ENCODE assay signal across 11 mouse cellular contexts in genomic region chr7:6285366-6285765, GRCm38 (mm10). TPM values are rescaled to one million over a fixed set of nuclear protein-coding genes. Genes with fewer than 3 reads are reported as not detected.
DNase-seq lines count a peak whose midpoint lies in the region; ATAC-seq and TF ChIP-seq lines count a peak whose summit lies in the region.
"Had no signal": no experiment of that assay in that cellular context is flagged by ENCODE, and none has a peak within 500 bp of the region (broad histone marks: within the 10 kb centered on the region; RNA-seq: fewer than 3 reads in every experiment).

No protein-coding gene starts in this region.

- H3K9me3 ChIP-seq in heart, embryonic 10.5 days = peaks cover 2% of the 10 kb centered on the region; the same call in 1 of the 2 replicates
- no peaks in the 10 kb centered on the region for H3K9me3 ChIP-seq in stomach, embryonic 14.5 days (ENCODE audit: control insufficient read depth, low read depth, low read length)
- H3K9me3 ChIP-seq in stomach, postnatal 0 days (ENCODE audit: control insufficient read depth, low read length) = no peaks in the 10 kb centered on the region
- H3K9me3 ChIP-seq in liver, embryonic 12.5 days (replicated peaks) = no peaks in the 10 kb centered on the region

- H3K36me3 ChIP-seq in heart, embryonic 10.5 days = no peaks in the 10 kb centered on the region
- no peaks in the 10 kb centered on the region for H3K36me3 ChIP-seq in stomach, embryonic 14.5 days (ENCODE audit: control insufficient read depth, insufficient read depth, low read length)
- H3K36me3 ChIP-seq in stomach, postnatal 0 days (ENCODE audit: control insufficient read depth, insufficient read depth, low read length) = no peaks in the 10 kb centered on the region; the same call in 1 of the 2 replicates
- peaks cover 7% of the 10 kb centered on the region; the same call in 1 of the 2 replicates for H3K36me3 ChIP-seq in liver, embryonic 12.5 days

- H3K4me2 ChIP-seq in stomach, embryonic 14.5 days (replicated peaks; ENCODE audit: low read depth, low read length) = peak overlapping the region; percentile 74; the same call in 1 of the 2 replicates
- no peak overlapping the region for H3K4me2 ChIP-seq in stomach, postnatal 0 days (replicated peaks; ENCODE audit: low read depth)
- H3K4me2 ChIP-seq in liver, embryonic 12.5 days = peak overlapping the region; percentile 88

- no peak overlapping the region for H3K9ac ChIP-seq in stomach, embryonic 14.5 days (replicated peaks; ENCODE audit: low read depth, low read length)
- no peak overlapping the region for H3K9ac ChIP-seq in stomach, postnatal 0 days (ENCODE audit: low read length)
- H3K9ac ChIP-seq in liver, embryonic 12.5 days = peak overlapping the region; percentile 71; the same call in 1 of the 2 replicates

- H3K27ac ChIP-seq in heart, embryonic 10.5 days = peak overlapping the region; percentile 91; the same call in 1 of the 2 replicates
- no peak overlapping the region for H3K27ac ChIP-seq in stomach, embryonic 14.5 days (ENCODE audit: low read length)
- no peak overlapping the region for H3K27ac ChIP-seq in stomach, postnatal 0 days (replicated peaks)
- peak overlapping the region; percentile 82; the same call in 1 of the 2 replicates for H3K27ac ChIP-seq in liver, embryonic 12.5 days

- DNase-seq in heart, embryonic 10.5 days (ENCODE audit: low spot score) = no peak
- DNase-seq in heart, postnatal 14 days = no peak
- no peak for DNase-seq in stomach, postnatal 0 days (ENCODE audit: low spot score)
- DNase-seq in gastrocnemius, adult 18-20 months (ENCODE audit: low spot score) = no peak
- no peak for DNase-seq in thymus, postnatal 14 days
- no peak for DNase-seq in frontal cortex, postnatal 14 days (ENCODE audit: low spot score in 2 of 2)
- DNase-seq: left cerebral cortex, postnatal 4 days had no signal

- WGBS in heart, embryonic 10.5 days = 85% methylated on average over 6 of the region's 6 CpGs
- 85% methylated on average over 6 of the region's 6 CpGs for WGBS in stomach, embryonic 14.5 days
- WGBS in stomach, postnatal 0 days = 83% methylated on average over 6 of the region's 6 CpGs
- 70% methylated on average over 6 of the region's 6 CpGs for WGBS in liver, embryonic 12.5 days (ENCODE audit: insufficient replicate concordance)

- peaks cover 12% of the 10 kb centered on the region for H3K4me1 ChIP-seq in heart, embryonic 10.5 days
- H3K4me1 ChIP-seq in stomach, embryonic 14.5 days (ENCODE audit: control insufficient read depth, insufficient read depth, low read length) = peaks cover 5% of the 10 kb centered on the region; the same call in 1 of the 2 replicates
- H3K4me1 ChIP-seq in stomach, postnatal 0 days (replicated peaks; ENCODE audit: control insufficient read depth, insufficient read depth) = peaks cover 3% of the 10 kb centered on the region; the same call in 1 of the 2 replicates
- peaks cover 44% of the 10 kb centered on the region for H3K4me1 ChIP-seq in liver, embryonic 12.5 days

- H3K27me3 ChIP-seq in heart, embryonic 10.5 days (ENCODE audit: insufficient read depth, poor library complexity, severe bottlenecking) = no peaks in the 10 kb centered on the region
- H3K27me3 ChIP-seq in stomach, embryonic 14.5 days (ENCODE audit: control insufficient read depth, insufficient read depth, low read length) = no peaks in the 10 kb centered on the region
- no peaks in the 10 kb centered on the region for H3K27me3 ChIP-seq in stomach, postnatal 0 days (ENCODE audit: control insufficient read depth, insufficient read depth, low read length)
- no peaks in the 10 kb centered on the region for H3K27me3 ChIP-seq in liver, embryonic 12.5 days (replicated peaks)

- ATAC-seq in stomach, embryonic 14.5 days (ENCODE audit: insufficient number of reproducible peaks, insufficient read depth, low FRiP score, low read depth) = no peak
- ATAC-seq in stomach, postnatal 0 days (ENCODE audit: low FRiP score, low TSS enrichment) = no peak
- ATAC-seq in liver, embryonic 12.5 days = no peak

- intact Hi-C loops in heart, postnatal 14 days (cut with DNase I) = loop anchor here (5.0 kb wide), 1 partner anchor 148 kb away; no protein-coding TSS in a partner anchor

- TF ChIP-seq EP300 in stomach, postnatal 0 days (optimal IDR thresholded peaks at IDR 0.05) = no peak

- H3K4me3 ChIP-seq in heart, embryonic 10.5 days = peak overlapping the region; percentile 70; the same call in 1 of the 2 replicates
- H3K4me3 ChIP-seq in stomach, embryonic 14.5 days (ENCODE audit: low read depth, low read length) = peak overlapping the region; percentile 42; the same call in 1 of the 2 replicates
- no peak overlapping the region for H3K4me3 ChIP-seq in stomach, postnatal 0 days (ENCODE audit: low read depth, low read length)
- H3K4me3 ChIP-seq in liver, embryonic 12.5 days = peak overlapping the region; percentile 67; the same call in 1 of the 2 replicates

- no peak for TF ChIP-seq CTCF in stomach, postnatal 0 days (IDR thresholded peaks at IDR 0.05; ENCODE audit: low read depth)

RNA-seq across cellular contexts. Expression of gene Zfp667, which starts 1.0 kb away (rescaled TPM):
- polyA plus RNA-seq in heart, embryonic 10.5 days (2016; fragmentation: Nextera tagmentation; extraction: Ambion mirVana) = 3.4 and 4.1 TPM in 2 replicates
- total RNA-seq in heart, postnatal 14 days (2021) = 1 to 10 TPM; 3.2 to 3.5 TPM
- 8.7 and 9.0 TPM in 2 replicates for polyA plus RNA-seq in stomach, embryonic 14.5 days (2014; fragmentation: Nextera tagmentation; extraction: Ambion mirVana)
- 5.2 and 5.4 TPM in 2 replicates for polyA plus RNA-seq in stomach, postnatal 0 days (2015; fragmentation: Nextera tagmentation; extraction: Ambion mirVana)
- polyA plus RNA-seq in liver, embryonic 12.5 days (2016; fragmentation: Nextera tagmentation; extraction: Ambion mirVana) = 8.1 and 8.2 TPM in 2 replicates
- 1 to 10 TPM; 3.3 to 4.2 TPM for total RNA-seq in gastrocnemius, adult 18-20 months (2021)

RNA-seq across cellular contexts. Expression of gene Epp13, which starts 32.9 kb away (rescaled TPM):
- polyA plus RNA-seq in heart, embryonic 10.5 days (2016; fragmentation: Nextera tagmentation; extraction: Ambion mirVana) = not detected in 2 replicates
- not detected for total RNA-seq in heart, postnatal 14 days (2021)
- polyA plus RNA-seq in stomach, embryonic 14.5 days (2014; fragmentation: Nextera tagmentation; extraction: Ambion mirVana) = not detected in 2 replicates
- not detected in 2 replicates for polyA plus RNA-seq in stomach, postnatal 0 days (2015; fragmentation: Nextera tagmentation; extraction: Ambion mirVana)
- not detected in 2 replicates for polyA plus RNA-seq in liver, embryonic 12.5 days (2016; fragmentation: Nextera tagmentation; extraction: Ambion mirVana)
- not detected for total RNA-seq in gastrocnemius, adult 18-20 months (2021)
- total RNA-seq: heart, adult 18-20 months; left cerebral cortex, postnatal 4 days had no signal
- polyA plus RNA-seq: small intestine, adult 2 months had no signal

RNA-seq across cellular contexts. Expression of gene Zfp583, which starts 45.7 kb away (rescaled TPM):
- 4.9 and 5.3 TPM in 2 replicates for polyA plus RNA-seq in heart, embryonic 10.5 days (2016; fragmentation: Nextera tagmentation; extraction: Ambion mirVana)
- 1 to 10 TPM; 1.0 to 1.5 TPM for total RNA-seq in heart, postnatal 14 days (2021)
- 5.2 and 5.8 TPM in 2 replicates for polyA plus RNA-seq in stomach, embryonic 14.5 days (2014; fragmentation: Nextera tagmentation; extraction: Ambion mirVana)
- 1.9 and 2.0 TPM in 2 replicates for polyA plus RNA-seq in stomach, postnatal 0 days (2015; fragmentation: Nextera tagmentation; extraction: Ambion mirVana)
- polyA plus RNA-seq in liver, embryonic 12.5 days (2016; fragmentation: Nextera tagmentation; extraction: Ambion mirVana) = 1.6 and 2.1 TPM in 2 replicates
- under 1 TPM; 0.43 to 0.50 TPM for total RNA-seq in gastrocnemius, adult 18-20 months (2021)

RNA-seq across cellular contexts. Expression of gene Gm3854, which starts 58.2 kb away (rescaled TPM):
- 1.8 and 2.4 TPM in 2 replicates for polyA plus RNA-seq in heart, embryonic 10.5 days (2016; fragmentation: Nextera tagmentation; extraction: Ambion mirVana)
- total RNA-seq in heart, postnatal 14 days (2021) = under 1 TPM; 0.22 to 0.32 TPM
- 2.1 and 2.3 TPM in 2 replicates for polyA plus RNA-seq in stomach, embryonic 14.5 days (2014; fragmentation: Nextera tagmentation; extraction: Ambion mirVana)
- 0.35 and 0.41 TPM in 2 replicates for polyA plus RNA-seq in stomach, postnatal 0 days (2015; fragmentation: Nextera tagmentation; extraction: Ambion mirVana)
- polyA plus RNA-seq in liver, embryonic 12.5 days (2016; fragmentation: Nextera tagmentation; extraction: Ambion mirVana) = 0.50 and 0.57 TPM in 2 replicates
- total RNA-seq in gastrocnemius, adult 18-20 months (2021) = under 1 TPM; 0.32 to 0.45 TPM
- polyA plus RNA-seq: small intestine, adult 2 months had no signal

Comparison
In these comparisons a context has a peak if more than half of its experiments do, and no peak if none do; other contexts are left out.
1. H3K27ac ChIP-seq: peak in heart, embryonic 10.5 days (single experiment) and liver, embryonic 12.5 days (single experiment); none in stomach, embryonic 14.5 days (single experiment) and stomach, postnatal 0 days (single experiment).